ENCODE assay signal across 22 mouse cellular contexts in the genomic region with DNA sequence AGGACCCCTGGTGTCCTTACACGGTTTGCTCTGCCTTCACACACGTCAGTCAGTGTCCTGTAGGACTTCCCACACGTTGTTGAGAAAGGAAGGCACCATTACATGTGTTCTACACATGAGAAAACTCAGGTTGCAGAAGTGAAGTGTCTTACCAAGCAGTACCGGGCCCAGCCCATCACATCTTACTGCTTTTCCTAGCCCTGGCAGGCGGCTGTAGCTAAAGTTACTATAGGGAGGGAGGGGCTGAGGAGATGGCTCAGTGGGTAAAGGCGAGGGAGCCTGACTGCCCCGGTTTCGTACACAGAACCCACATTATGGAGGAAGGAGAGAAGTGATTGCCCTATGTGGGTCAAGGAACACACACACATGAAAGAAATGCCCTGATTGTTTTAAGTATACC.
A peak's percentile ranks its signal among the peaks of the same experiment; 100 is the strongest.
DNase-seq lines count a peak whose midpoint lies in the region; ATAC-seq and TF ChIP-seq lines count a peak whose summit lies in the region.
"Had no signal": no experiment of that assay in that cellular context is flagged by ENCODE, and none has a peak within 500 bp of the region (broad histone marks: within the 10 kb centered on the region; RNA-seq: fewer than 3 reads in every experiment).

No protein-coding gene starts in this region.

- WGBS in heart, embryonic 14.5 days = 72% methylated on average over 8 of the region's 8 CpGs
- 70% methylated on average over 8 of the region's 8 CpGs for WGBS in liver, postnatal 0 days (ENCODE audit: insufficient replicate concordance)
- WGBS in liver, embryonic 11.5 days = 73% methylated on average over 8 of the region's 8 CpGs

- no peak overlapping the region for H3K9ac ChIP-seq in heart, embryonic 14.5 days (ENCODE audit: low read length)
- H3K9ac ChIP-seq in liver, postnatal 0 days (replicated peaks) = 0 out of 2 replicates have a peak overlapping the region, but pooled peaks have one; percentile 16
- no peak overlapping the region for H3K9ac ChIP-seq in liver, embryonic 11.5 days (ENCODE audit: low read depth, low read length)
- H3K9ac ChIP-seq: embryonic facial prominence, embryonic 15.5 days; limb, embryonic 13.5 days; liver, embryonic 14.5 days; midbrain, embryonic 12.5 days; neural tube, embryonic 12.5 days; stomach, embryonic 15.5 days had no signal

- no peak for ATAC-seq in CD4-positive, CD25-positive, alpha-beta regulatory T cell, adult 4 months
- ATAC-seq in heart, embryonic 14.5 days (ENCODE audit: insufficient number of reproducible peaks, insufficient read depth, low FRiP score, low read depth) = no peak
- ATAC-seq in liver, postnatal 0 days = no peak
- ATAC-seq in liver, embryonic 11.5 days (replicated peaks; ENCODE audit: low FRiP score) = no peak

- no peak overlapping the region for H3K4me3 ChIP-seq in heart, embryonic 14.5 days (ENCODE audit: control insufficient read depth in 1 of 2, insufficient read depth in 1 of 2, low read depth in 1 of 2, low read length in 2 of 2)
- no peak overlapping the region for H3K4me3 ChIP-seq in liver, postnatal 0 days (ENCODE audit: low read depth, low read length)
- no peak overlapping the region for H3K4me3 ChIP-seq in liver, embryonic 11.5 days (ENCODE audit: low read depth, low read length)
- H3K4me3 ChIP-seq: embryonic facial prominence, embryonic 15.5 days; hindbrain, embryonic 13.5 days; limb, embryonic 13.5 days; midbrain, embryonic 12.5 days; neural tube, embryonic 12.5 days; stomach, embryonic 15.5 days had no signal

- no peak for TF ChIP-seq CTCF in liver, postnatal 0 days (IDR thresholded peaks at IDR 0.05; ENCODE audit: low read depth)

- H3K4me1 ChIP-seq in heart, embryonic 14.5 days (ENCODE audit: control insufficient read depth in 2 of 2, insufficient read depth in 2 of 2, low read length in 2 of 2) = peaks cover 35 to 40% of the 10 kb centered on the region in 2 experiments
- peaks cover 14% of the 10 kb centered on the region for H3K4me1 ChIP-seq in liver, postnatal 0 days (ENCODE audit: insufficient read depth)
- H3K4me1 ChIP-seq in liver, embryonic 11.5 days (replicated peaks; ENCODE audit: control insufficient read depth, insufficient read depth, low read length) = peaks cover 16% of the 10 kb centered on the region

- DNase-seq in CD4-positive, CD25-positive, alpha-beta regulatory T cell, adult 2 months (ENCODE audit: low read depth, low spot score) = peak; percentile 49
- no peak for DNase-seq in heart, postnatal 25 days (ENCODE audit: low spot score)
- no peak for DNase-seq in liver, postnatal 0 days
- DNase-seq in liver, embryonic 11.5 days (ENCODE audit: low spot score) = no peak
- DNase-seq in CD4-positive helper T cell, adult 2 months (ENCODE audit: low read depth, low spot score) = peak; percentile 51
- DNase-seq in retina, postnatal 1 day = no peak
- DNase-seq: adrenal gland, postnatal 14 days; cerebellum, adult 11-12 months; cerebellum, postnatal 25 days; kidney, adult 11 months; layer of hippocampus, postnatal 36 days; right cerebral cortex, adult 18-20 months had no signal

- peak overlapping the region; percentile 32 to 90; a peak in 2 of 4 replicates for H3K27ac ChIP-seq in heart, embryonic 14.5 days (replicated peaks in 1 of 2; ENCODE audit: control insufficient read depth in 1 of 2, insufficient read depth in 1 of 2, low read depth in 2 of 2, low read length in 2 of 2)
- H3K27ac ChIP-seq in liver, postnatal 0 days (ENCODE audit: low read depth) = no peak overlapping the region
- H3K27ac ChIP-seq in liver, embryonic 11.5 days (ENCODE audit: low read depth, low read length) = no peak overlapping the region
- H3K27ac ChIP-seq: embryonic facial prominence, embryonic 15.5 days; limb, embryonic 13.5 days; liver, embryonic 14.5 days; midbrain, embryonic 12.5 days; neural tube, embryonic 12.5 days had no signal

- H3K36me3 ChIP-seq in heart, embryonic 14.5 days (ENCODE audit: control insufficient read depth, insufficient read depth, low read length) = no peaks in the 10 kb centered on the region
- H3K36me3 ChIP-seq in liver, postnatal 0 days (replicated peaks; ENCODE audit: insufficient read depth, low read length) = no peaks in the 10 kb centered on the region
- no peaks in the 10 kb centered on the region for H3K36me3 ChIP-seq in liver, embryonic 11.5 days (ENCODE audit: control insufficient read depth, insufficient read depth, low read length)
- H3K36me3 ChIP-seq: embryonic facial prominence, embryonic 15.5 days; hindbrain, embryonic 13.5 days; limb, embryonic 13.5 days; midbrain, embryonic 12.5 days; neural tube, embryonic 12.5 days; stomach, embryonic 15.5 days had no signal

- no peak overlapping the region for H3K4me2 ChIP-seq in heart, embryonic 14.5 days (ENCODE audit: low read length)
- H3K4me2 ChIP-seq in liver, postnatal 0 days (ENCODE audit: low read depth, low read length) = no peak overlapping the region
- no peak overlapping the region for H3K4me2 ChIP-seq in liver, embryonic 11.5 days
- H3K4me2 ChIP-seq: embryonic facial prominence, embryonic 15.5 days; hindbrain, embryonic 13.5 days; limb, embryonic 13.5 days; midbrain, embryonic 12.5 days; neural tube, embryonic 12.5 days had no signal

- no peaks in the 10 kb centered on the region for H3K27me3 ChIP-seq in heart, embryonic 14.5 days (ENCODE audit: control insufficient read depth, insufficient read depth, low read length)
- no peaks in the 10 kb centered on the region for H3K27me3 ChIP-seq in liver, postnatal 0 days (ENCODE audit: insufficient read depth, low read length)
- H3K27me3 ChIP-seq in liver, embryonic 11.5 days (replicated peaks; ENCODE audit: control insufficient read depth, insufficient read depth, low read length) = no peaks in the 10 kb centered on the region
- H3K27me3 ChIP-seq: CH12.LX; embryonic facial prominence, embryonic 15.5 days; hindbrain, embryonic 13.5 days; limb, embryonic 13.5 days; midbrain, embryonic 12.5 days; neural tube, embryonic 12.5 days; stomach, embryonic 15.5 days had no signal

- H3K9me3 ChIP-seq in heart, embryonic 14.5 days (ENCODE audit: control insufficient read depth, low read length) = no peaks in the 10 kb centered on the region
- H3K9me3 ChIP-seq in liver, postnatal 0 days (ENCODE audit: low read length) = no peaks in the 10 kb centered on the region
- H3K9me3 ChIP-seq in liver, embryonic 11.5 days (ENCODE audit: control insufficient read depth, low read length) = no peaks in the 10 kb centered on the region
- H3K9me3 ChIP-seq: embryonic facial prominence, embryonic 15.5 days; hindbrain, embryonic 13.5 days; limb, embryonic 13.5 days; midbrain, embryonic 12.5 days; neural tube, embryonic 12.5 days; stomach, embryonic 15.5 days had no signal

- intact Hi-C loops in heart, postnatal 25 days (cut with DNase I) = no loop called here

- no peak for TF ChIP-seq EP300 in liver, postnatal 0 days (IDR thresholded peaks at IDR 0.05; ENCODE audit: low read depth)

Comparison
In these comparisons a context has a peak if more than half of its experiments do, and no peak if none do; other contexts are left out.
1. DNase-seq: peak in CD4-positive, CD25-positive, alpha-beta regulatory T cell, adult 2 months (single experiment) and CD4-positive helper T cell, adult 2 months (single experiment); none in heart, postnatal 25 days (single experiment), liver, postnatal 0 days (single experiment), liver, embryonic 11.5 days (single experiment) and retina, postnatal 1 day (single experiment).
2. H3K27ac ChIP-seq: peak in heart, embryonic 14.5 days (2 of 2); none in liver, postnatal 0 days (single experiment) and liver, embryonic 11.5 days (single experiment).